Mouse (Mus musculus) olfactory bulb, adult 2 months (tissue): Measurements from ENCODE around the gene F5.

Experiments
- CTCF ChIP-seq: fragments of 200-500 bp; IDR thresholded peaks from 2 replicates; pipeline ENCODE4 v1.5.1; 2012; ENCODE audit warnings: low read depth, mild to moderate bottlenecking, low read length, moderate library complexity; ENCODE audit not compliant: insufficient read depth
- POLR2A ChIP-seq: fragments of 200-500 bp; IDR thresholded peaks from 2 replicates; pipeline ENCODE4 v1.6.1; 2012; ENCODE audit warnings: mild to moderate bottlenecking, low read depth, low read length, moderate library complexity; ENCODE audit not compliant: insufficient read depth

- TF ChIP-seq CTCF (no peak), POLR2A (no peak)
Measured at GRCm38 (mm10) chr1:164170434-164170833, 18.8 kb downstream of the F5 start.
